Mouse (Mus musculus) embryonic facial prominence, embryonic 13.5 days (tissue): ENCODE results near the gene Mkln1. TPM values are rescaled to one million over a fixed set of nuclear protein-coding genes. Genes with fewer than 3 reads are reported as not detected.
A peak's percentile ranks its signal among the peaks of the same experiment; 100 is the strongest.

ENCODE experiments used
- ATAC-seq: fragments of 200-750 bp; cut with Nextera tagmentation; 2 replicates; pipeline ENCODE4 v1.8.0; 2017; ENCODE audit warnings: low read depth; ENCODE audit not compliant: insufficient number of reproducible peaks, insufficient read depth, low FRiP score, low TSS enrichment
- H3K27ac ChIP-seq: fragments of 300-500 bp; sonication (generic); 2 replicates; pipeline ENCODE4 v1.5.1; 2015; ENCODE audit warnings: moderate library complexity, mild to moderate bottlenecking, inconsistent platforms
- H3K27me3 ChIP-seq: fragments of 300-500 bp; sonication (generic); 2 replicates; pipeline ENCODE4 v1.6.1; 2015; ENCODE audit warnings: mild to moderate bottlenecking, inconsistent platforms
- H3K36me3 ChIP-seq: fragments of 300-500 bp; sonication (generic); 2 replicates; pipeline ENCODE4 v1.6.1; 2015; ENCODE audit warnings: mild to moderate bottlenecking, inconsistent platforms
- H3K4me1 ChIP-seq: fragments of 300-500 bp; sonication (generic); 2 replicates; pipeline ENCODE4 v1.6.1; 2015; ENCODE audit warnings: inconsistent platforms
- H3K4me2 ChIP-seq: fragments of 300-500 bp; sonication (generic); 2 replicates; pipeline ENCODE4 v1.6.1; 2015; ENCODE audit warnings: moderate library complexity, mild to moderate bottlenecking, inconsistent platforms
- H3K4me3 ChIP-seq: fragments of 300-500 bp; sonication (generic); 2 replicates; pipeline ENCODE4 v1.5.1; 2015; ENCODE audit warnings: mild to moderate bottlenecking, inconsistent platforms
- H3K9ac ChIP-seq: fragments of 300-500 bp; sonication (generic); 2 replicates; pipeline ENCODE4 v1.6.1; 2015; ENCODE audit warnings: mild to moderate bottlenecking, inconsistent platforms
- H3K9me3 ChIP-seq: fragments of 300-500 bp; sonication (generic); 2 replicates; pipeline ENCODE4 v1.6.1; 2016; ENCODE audit warnings: inconsistent platforms
- WGBS: fragments of 180-500 bp; shearing (Covaris S2); methylation state at CpG from one replicate; pipeline ENCODE4 v1.1.7; 2015; ENCODE audit warnings: mixed read lengths; 5-methylcytosine and 5-hydroxymethylcytosine counted together
- polyA plus RNA-seq: library from polyadenylated mRNA; unstranded; fragments of >200 nt; fragmentation: Nextera tagmentation; extraction: Ambion mirVana; gene quantifications from 2 replicates; pipeline ENCODE4 v1.2.1, GENCODE M21; 2015

The Mkln1 gene
- polyA plus RNA-seq, 1 experiment from 2014 or later = 193 TPM

GRCm38 (mm10) chr6:31480008-31480407 lies 81.5 kb downstream of the Mkln1 start:
- no peak for ATAC-seq
- no peak overlapping the region for H3K4me3 ChIP-seq
- H3K9me3 ChIP-seq = no peaks in the 10 kb centered on the region
- no peaks in the 10 kb centered on the region for H3K4me1 ChIP-seq
- no peak overlapping the region for H3K27ac ChIP-seq
- H3K27me3 ChIP-seq = no peaks in the 10 kb centered on the region
- H3K9ac ChIP-seq = no peak overlapping the region
- H3K36me3 ChIP-seq = peaks cover 28% of the 10 kb centered on the region
- H3K4me2 ChIP-seq = no peak overlapping the region
- 72% methylated on average over 4 of the region's 4 CpGs for WGBS

GRCm38 (mm10) chr6:31486601-31487000 lies 88.1 kb downstream of the Mkln1 start:
- H3K36me3 ChIP-seq = peaks cover 40% of the 10 kb centered on the region
- no peaks in the 10 kb centered on the region for H3K4me1 ChIP-seq
- 59% methylated on average over 2 of the region's 2 CpGs for WGBS
- no peak overlapping the region for H3K4me3 ChIP-seq
- no peak overlapping the region for H3K27ac ChIP-seq
- H3K9me3 ChIP-seq = no peaks in the 10 kb centered on the region
- no peak for ATAC-seq
- H3K4me2 ChIP-seq = no peak overlapping the region
- H3K9ac ChIP-seq = no peak overlapping the region
- H3K27me3 ChIP-seq = no peaks in the 10 kb centered on the region

- H3K27me3 ChIP-seq = no peaks in the 10 kb centered on the region
Observed at GRCm38 (mm10) chr6:31489950-31490349, 91.4 kb downstream of the Mkln1 start.

GRCm38 (mm10) chr6:31495122-31495731 lies 96.7 kb downstream of the Mkln1 start:
- no peaks in the 10 kb centered on the region for H3K4me1 ChIP-seq
- no peaks in the 10 kb centered on the region for H3K27me3 ChIP-seq
- no peak overlapping the region for H3K4me2 ChIP-seq
- no peak for ATAC-seq
- H3K9me3 ChIP-seq = no peaks in the 10 kb centered on the region
- H3K9ac ChIP-seq = no peak overlapping the region
- peaks cover 43% of the 10 kb centered on the region for H3K36me3 ChIP-seq
- H3K4me3 ChIP-seq = no peak overlapping the region
- no peak overlapping the region for H3K27ac ChIP-seq
- WGBS = 86% methylated on average over 2 of the region's 2 CpGs

More at GRCm38 (mm10) chr6:31489950-31490349, 91.4 kb downstream of the Mkln1 start:
- Histone ChIP-seq H3K27ac (no peak overlapping the region), H3K36me3 (peaks cover 47% of the 10 kb centered on the region), H3K4me3 (no peak overlapping the region), H3K9me3 (no peaks in the 10 kb centered on the region), H3K9ac (no peak overlapping the region), H3K4me2 (no peak overlapping the region), H3K4me1 (no peaks in the 10 kb centered on the region)
- WGBS = 87% methylated on average over 7 of the region's 7 CpGs
- ATAC-seq = no peak

GRCm38 (mm10) chr6:31496227-31496626 lies 97.7 kb downstream of the Mkln1 start:
- Histone ChIP-seq H3K9ac (no peak overlapping the region), H3K27me3 (no peaks in the 10 kb centered on the region), H3K27ac (no peak overlapping the region), H3K9me3 (no peaks in the 10 kb centered on the region), H3K4me1 (no peaks in the 10 kb centered on the region), H3K4me2 (no peak overlapping the region), H3K36me3 (peaks cover 35% of the 10 kb centered on the region), H3K4me3 (no peak overlapping the region)
- ATAC-seq = no peak
- WGBS = 77% methylated on average over 2 of the region's 2 CpGs

GRCm38 (mm10) chr6:31499836-31500235 lies 101.3 kb downstream of the Mkln1 start:
- H3K9ac ChIP-seq = no peak overlapping the region
- 87% methylated on average over 10 of the region's 10 CpGs for WGBS
- ATAC-seq = no peak
- no peaks in the 10 kb centered on the region for H3K9me3 ChIP-seq
- H3K27me3 ChIP-seq = no peaks in the 10 kb centered on the region
- no peaks in the 10 kb centered on the region for H3K4me1 ChIP-seq
- peaks cover 49% of the 10 kb centered on the region for H3K36me3 ChIP-seq
- H3K4me2 ChIP-seq = no peak overlapping the region
- H3K4me3 ChIP-seq = no peak overlapping the region
- H3K27ac ChIP-seq = no peak overlapping the region

- no peak overlapping the region for H3K4me3 ChIP-seq
- peaks cover 48% of the 10 kb centered on the region for H3K36me3 ChIP-seq
- H3K27ac ChIP-seq = no peak overlapping the region
- no peaks in the 10 kb centered on the region for H3K27me3 ChIP-seq
- 90% methylated on average over 2 of the region's 2 CpGs for WGBS
- no peak overlapping the region for H3K9ac ChIP-seq
- no peak overlapping the region for H3K4me2 ChIP-seq
- no peak for ATAC-seq
- H3K9me3 ChIP-seq = no peaks in the 10 kb centered on the region
- H3K4me1 ChIP-seq = no peaks in the 10 kb centered on the region
Observed at GRCm38 (mm10) chr6:31500260-31500659, 101.7 kb downstream of the Mkln1 start.

GRCm38 (mm10) chr6:31500691-31501090 lies 102.2 kb downstream of the Mkln1 start:
- no peak overlapping the region for H3K4me2 ChIP-seq
- H3K27me3 ChIP-seq = no peaks in the 10 kb centered on the region
- H3K9ac ChIP-seq = no peak overlapping the region
- H3K4me3 ChIP-seq = no peak overlapping the region
- no peaks in the 10 kb centered on the region for H3K4me1 ChIP-seq
- ATAC-seq = no peak
- peaks cover 46% of the 10 kb centered on the region for H3K36me3 ChIP-seq
- H3K27ac ChIP-seq = no peak overlapping the region
- no peaks in the 10 kb centered on the region for H3K9me3 ChIP-seq

GRCm38 (mm10) chr6:31502614-31503013 lies 104.1 kb downstream of the Mkln1 start:
- Histone ChIP-seq H3K4me2 (no peak overlapping the region), H3K9me3 (no peaks in the 10 kb centered on the region), H3K27me3 (no peaks in the 10 kb centered on the region), H3K9ac (no peak overlapping the region), H3K27ac (no peak overlapping the region), H3K36me3 (peaks cover 34% of the 10 kb centered on the region), H3K4me3 (no peak overlapping the region), H3K4me1 (no peaks in the 10 kb centered on the region)
- ATAC-seq = no peak
- WGBS = 92% methylated on average over 2 of the region's 2 CpGs

GRCm38 (mm10) chr6:31513726-31514125 lies 115.2 kb downstream of the Mkln1 start:
- Histone ChIP-seq H3K9me3 (no peaks in the 10 kb centered on the region), H3K4me3 (no peak overlapping the region), H3K36me3 (peaks cover 26% of the 10 kb centered on the region), H3K4me1 (no peaks in the 10 kb centered on the region), H3K4me2 (no peak overlapping the region), H3K9ac (no peak overlapping the region), H3K27me3 (no peaks in the 10 kb centered on the region), H3K27ac (no peak overlapping the region)
- 80% methylated on average over 6 of the region's 6 CpGs for WGBS
- ATAC-seq = no peak

GRCm38 (mm10) chr6:31517681-31518337 lies 119.3 kb downstream of the Mkln1 start:
- no peak for ATAC-seq
- 0 out of 2 replicates have a peak overlapping the region, but pooled peaks have one; percentile 16 for H3K27ac ChIP-seq
- WGBS = 74% methylated on average over 9 of the region's 9 CpGs
- H3K4me1 ChIP-seq = peaks cover 9% of the 10 kb centered on the region; the same call in 1 of the 2 replicates
- H3K4me3 ChIP-seq = no peak overlapping the region
- H3K27me3 ChIP-seq = no peaks in the 10 kb centered on the region
- no peak overlapping the region for H3K9ac ChIP-seq
- no peaks in the 10 kb centered on the region for H3K9me3 ChIP-seq
- peaks cover 19% of the 10 kb centered on the region; the same call in 1 of the 2 replicates for H3K36me3 ChIP-seq
- no peak overlapping the region for H3K4me2 ChIP-seq

GRCm38 (mm10) chr6:31518338-31518698 lies 119.8 kb downstream of the Mkln1 start:
- no peaks in the 10 kb centered on the region for H3K27me3 ChIP-seq
- H3K4me2 ChIP-seq = no peak overlapping the region
- ATAC-seq = no peak
- 79% methylated on average over 2 of the region's 2 CpGs for WGBS
- H3K36me3 ChIP-seq = peaks cover 15% of the 10 kb centered on the region; the same call in 1 of the 2 replicates
- no peak overlapping the region for H3K9ac ChIP-seq
- H3K27ac ChIP-seq = no peak overlapping the region
- H3K4me3 ChIP-seq = no peak overlapping the region
- H3K4me1 ChIP-seq = peaks cover 9% of the 10 kb centered on the region; the same call in 1 of the 2 replicates
- no peaks in the 10 kb centered on the region for H3K9me3 ChIP-seq
